Mouse (Mus musculus) heart, postnatal 0 days (tissue): ENCODE results near the gene Afm. TPM values are rescaled to one million over a fixed set of nuclear protein-coding genes. Genes with fewer than 3 reads are reported as not detected.

Experiments used
- ATAC-seq: fragments of 200-750 bp; cut with Nextera tagmentation; 2 replicates; pipeline ENCODE4 v1.8.0; 2017; ENCODE audit warnings: low read depth, moderate number of reproducible peaks, moderate library complexity; ENCODE audit not compliant: insufficient read depth
- DNase-seq: peaks from one replicate; pipeline ENCODE4 v3.0.0-alpha.2; 2016; ENCODE audit warnings: low spot score
- H3K27ac ChIP-seq: fragments of 300-500 bp; sonication (generic); 2 replicates; pipeline ENCODE4 v1.5.1; 2014; ENCODE audit warnings: low read depth, mild to moderate bottlenecking
- H3K27me3 ChIP-seq: fragments of 300-500 bp; sonication (generic); 2 replicates; pipeline ENCODE4 v1.6.1; 2014; ENCODE audit warnings: low read length, mixed read lengths; ENCODE audit not compliant: control insufficient read depth, insufficient read depth
- H3K36me3 ChIP-seq: fragments of 300-500 bp; sonication (generic); replicated peaks from 2 replicates; pipeline ENCODE4 v1.6.1; 2014; ENCODE audit warnings: low read length, mixed read lengths; ENCODE audit not compliant: control insufficient read depth, insufficient read depth
- H3K4me1 ChIP-seq: fragments of 300-500 bp; sonication (generic); 2 replicates; pipeline ENCODE4 v1.6.1; 2014; ENCODE audit warnings: antibody characterized with exemption; ENCODE audit not compliant: control insufficient read depth, insufficient read depth
- H3K4me2 ChIP-seq: fragments of 300-500 bp; sonication (generic); 2 replicates; pipeline ENCODE4 v1.6.1; 2014; ENCODE audit warnings: low read depth, mild to moderate bottlenecking, low read length, moderate library complexity
- H3K4me3 ChIP-seq: fragments of 300-500 bp; sonication (generic); 2 replicates; pipeline ENCODE4 v1.5.1; 2014; ENCODE audit warnings: low read depth, low read length
- H3K9ac ChIP-seq: fragments of 300-500 bp; sonication (generic); replicated peaks from 2 replicates; pipeline ENCODE4 v1.6.1; 2014; ENCODE audit warnings: low read depth, low read length, mixed read lengths
- H3K9me3 ChIP-seq: fragments of 300-500 bp; sonication (generic); replicated peaks from 2 replicates; pipeline ENCODE4 v1.6.1; 2016; ENCODE audit warnings: low read length; ENCODE audit not compliant: control insufficient read depth
- CTCF ChIP-seq: IDR thresholded peaks from 2 replicates; pipeline ENCODE4 v1.5.1; 2016; ENCODE audit warnings: antibody characterized with exemption, control low read depth, low read depth
- EP300 ChIP-seq: IDR thresholded peaks from 2 replicates; pipeline ENCODE4 v1.6.1; 2016; ENCODE audit warnings: antibody characterized with exemption, low read depth
- WGBS: fragments of 180-500 bp; shearing (Covaris S2); extraction: QIAGEN DNeasy Blood & Tissue Kit; methylation state at CpG from one replicate; pipeline ENCODE4 v1.1.7; 2014; 5-methylcytosine and 5-hydroxymethylcytosine counted together
- polyA plus RNA-seq: library from polyadenylated mRNA; unstranded; fragments of >200 nt; fragmentation: Nextera tagmentation; extraction: Ambion mirVana; gene quantifications from 2 replicates; pipeline ENCODE4 v1.2.1, GENCODE M21; 2015
- total RNA-seq: library from RNA; depleted of rRNA; stranded (reverse); fragments of >200 nt; gene quantifications from 2 replicates; pipeline ENCODE4 v1.2.3, GENCODE M21; 2014; ENCODE audit warnings: low replicate concordance

The Afm gene
- total and polyA plus RNA-seq, 2 experiments from 2014 or later, result not detected

GRCm38 (mm10) chr5:90507411-90507949 lies 11.3 kb upstream of the Afm start:
- Histone ChIP-seq H3K9me3 (no peaks in the 10 kb centered on the region), H3K4me3 (no peak overlapping the region), H3K4me1 (no peaks in the 10 kb centered on the region), H3K27ac (no peak overlapping the region), H3K4me2 (no peak overlapping the region), H3K36me3 (no peaks in the 10 kb centered on the region), H3K27me3 (no peaks in the 10 kb centered on the region), H3K9ac (no peak overlapping the region)
- ATAC-seq, result no peak
- DNase-seq, result no peak
- no peak for TF ChIP-seq EP300
- no peak for TF ChIP-seq CTCF
- WGBS, result 64% methylated on average over 13 of the region's 13 CpGs

- WGBS, result 84% methylated on average over 5 of the region's 5 CpGs
- ATAC-seq (no peak), DNase-seq (no peak)
- TF ChIP-seq EP300 (no peak), CTCF (no peak)
- H3K27ac ChIP-seq, result no peak overlapping the region
- no peaks in the 10 kb centered on the region for H3K9me3 ChIP-seq
- no peaks in the 10 kb centered on the region for H3K36me3 ChIP-seq
- H3K4me1 ChIP-seq, result no peaks in the 10 kb centered on the region
- H3K4me2 ChIP-seq, result no peak overlapping the region
- H3K4me3 ChIP-seq, result no peak overlapping the region
- H3K27me3 ChIP-seq, result no peaks in the 10 kb centered on the region
- H3K9ac ChIP-seq, result no peak overlapping the region
These were observed 8.7 kb upstream of the Afm start for GRCm38 (mm10) chr5:90509828-90510592.

GRCm38 (mm10) chr5:90512288-90512955 lies 6.3 kb upstream of the Afm start:
- 67% methylated on average over 6 of the region's 6 CpGs for WGBS
- TF ChIP-seq CTCF (no peak), EP300 (no peak)
- Histone ChIP-seq H3K4me3 (no peak overlapping the region), H3K4me2 (no peak overlapping the region), H3K27ac (no peak overlapping the region), H3K9me3 (no peaks in the 10 kb centered on the region), H3K9ac (no peak overlapping the region), H3K27me3 (no peaks in the 10 kb centered on the region), H3K36me3 (no peaks in the 10 kb centered on the region), H3K4me1 (no peaks in the 10 kb centered on the region)
- DNase-seq (no peak), ATAC-seq (no peak)

- ATAC-seq (no peak), DNase-seq (no peak)
- Histone ChIP-seq H3K36me3 (no peaks in the 10 kb centered on the region), H3K27ac (no peak overlapping the region), H3K9me3 (no peaks in the 10 kb centered on the region), H3K4me2 (no peak overlapping the region), H3K27me3 (no peaks in the 10 kb centered on the region), H3K4me1 (no peaks in the 10 kb centered on the region), H3K4me3 (no peak overlapping the region), H3K9ac (no peak overlapping the region)
- no peak for TF ChIP-seq CTCF
- no peak for TF ChIP-seq EP300
- WGBS, result 79% methylated on average over 6 of the region's 6 CpGs
These were observed 3.2 kb upstream of the Afm start for GRCm38 (mm10) chr5:90515561-90515960.

GRCm38 (mm10) chr5:90551191-90551590 lies 32.5 kb downstream of the Afm start:
- no peaks in the 10 kb centered on the region for H3K27me3 ChIP-seq
- WGBS, result 79% methylated on average over 8 of the region's 8 CpGs
- no peaks in the 10 kb centered on the region for H3K4me1 ChIP-seq

More at GRCm38 (mm10) chr5:90551191-90551590, 32.5 kb downstream of the Afm start:
- Histone ChIP-seq H3K27ac (no peak overlapping the region), H3K36me3 (no peaks in the 10 kb centered on the region), H3K4me2 (no peak overlapping the region), H3K4me3 (no peak overlapping the region), H3K9me3 (no peaks in the 10 kb centered on the region), H3K9ac (no peak overlapping the region)
- ATAC-seq (no peak), DNase-seq (no peak)
- no peak for TF ChIP-seq CTCF
- no peak for TF ChIP-seq EP300
